Mouse (Mus musculus): ENCODE results near the gene Foxd3. TPM values are rescaled to one million over a fixed set of nuclear protein-coding genes. Genes with fewer than 3 reads are reported as not detected.

Gene Foxd3
- polyA plus RNA-seq, 1 experiment from 2014 or later: 5.6 TPM

DNA sequence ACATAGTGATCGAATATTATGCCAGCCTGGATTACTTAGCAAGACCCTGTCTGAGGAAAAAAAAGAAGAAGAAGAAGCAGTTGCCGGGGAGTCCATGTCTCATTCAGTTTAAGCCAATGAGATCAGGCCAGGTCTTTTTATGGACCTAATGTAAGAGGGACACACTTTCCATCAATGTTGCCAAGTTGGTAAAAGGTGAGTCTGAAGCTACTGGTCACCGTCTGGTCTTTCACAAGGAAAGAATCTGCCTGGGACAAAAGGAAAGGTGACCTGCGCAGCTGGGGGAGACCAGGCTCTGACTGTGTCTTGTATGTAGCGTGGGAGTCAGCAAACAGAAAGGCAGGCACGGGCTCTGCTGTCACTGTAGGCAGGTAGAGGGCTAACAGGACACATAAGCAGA is 27.8 kb downstream of the Foxd3 start:
- WGBS: 93% methylated on average over 6 of the region's 6 CpGs
- no peak overlapping the region for H3K27ac ChIP-seq (ENCODE audit: low read depth, low read length)
- no peak for ATAC-seq (ENCODE audit: insufficient read depth, low FRiP score, low TSS enrichment)

DNA sequence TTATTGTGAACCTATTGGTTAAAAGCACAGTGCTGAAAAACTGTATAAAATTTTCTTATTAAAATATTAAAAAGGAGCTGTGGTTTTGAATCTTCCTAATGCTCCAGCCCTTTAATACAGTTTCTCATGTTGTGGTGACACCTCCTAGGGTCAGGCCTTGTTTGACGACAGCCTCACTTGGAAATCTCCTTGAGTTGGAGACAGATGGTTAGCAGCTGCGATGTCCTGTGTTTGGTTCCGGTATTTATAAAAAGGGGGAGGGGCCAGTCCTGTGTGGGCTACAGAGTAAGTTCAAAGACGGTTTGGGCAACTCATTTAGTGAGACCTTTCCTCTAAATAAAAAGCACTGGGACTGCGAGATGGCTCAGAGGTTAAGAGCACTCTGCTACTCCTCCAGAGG is 30.2 kb downstream of the Foxd3 start:
- 51% methylated on average over 5 of the region's 5 CpGs for WGBS

More for the DNA sequence above, 27.8 kb downstream of the Foxd3 start:
- no peaks in the 10 kb centered on the region for H3K9me3 ChIP-seq (ENCODE audit: control insufficient read depth, low read length)
- DNase-seq (ENCODE audit: low spot score): no peak
- H3K27me3 ChIP-seq (ENCODE audit: control insufficient read depth, insufficient read depth, low read length): no peaks in the 10 kb centered on the region
- no peak overlapping the region for H3K9ac ChIP-seq (ENCODE audit: low read length)
- H3K36me3 ChIP-seq (ENCODE audit: control insufficient read depth, insufficient read depth, low read length): no peaks in the 10 kb centered on the region
- no peaks in the 10 kb centered on the region for H3K4me1 ChIP-seq (ENCODE audit: control insufficient read depth, insufficient read depth, low read length)
- no peak overlapping the region for H3K4me2 ChIP-seq (ENCODE audit: low read depth)
- no peak overlapping the region for H3K4me3 ChIP-seq (ENCODE audit: low read depth, low read length)

More for the DNA sequence above, 30.2 kb downstream of the Foxd3 start:
- no peak for DNase-seq (ENCODE audit: low spot score)
- Histone ChIP-seq H3K27ac (ENCODE audit: low read depth, low read length) (no peak overlapping the region), H3K9me3 (ENCODE audit: control insufficient read depth, low read length) (no peaks in the 10 kb centered on the region), H3K36me3 (ENCODE audit: control insufficient read depth, insufficient read depth, low read length) (no peaks in the 10 kb centered on the region), H3K4me1 (ENCODE audit: control insufficient read depth, insufficient read depth, low read length) (no peaks in the 10 kb centered on the region), H3K4me3 (ENCODE audit: low read depth, low read length) (no peak overlapping the region), H3K27me3 (ENCODE audit: control insufficient read depth, insufficient read depth, low read length) (no peaks in the 10 kb centered on the region), H3K9ac (ENCODE audit: low read length) (no peak overlapping the region), H3K4me2 (ENCODE audit: low read depth) (no peak overlapping the region)
- ATAC-seq (ENCODE audit: insufficient read depth, low FRiP score, low TSS enrichment): no peak

Small RNA genes within 50 kb of the gene (microRNA-seq; reads per million reads assigned to microRNA genes)
- not detected for gene Gm23366

Other genes starting within 250 kb of the Foxd3 start
- gene Alg6, start 59.4 kb downstream of the Foxd3 start, polyA plus RNA-seq (2014; fragmentation: Nextera tagmentation; extraction: Ambion mirVana): 16.4 and 17.4 TPM in 2 replicates
- 19.7 and 23.5 TPM in 2 replicates for gene Efcab7, start 172.9 kb downstream of the Foxd3 start, polyA plus RNA-seq (2014; fragmentation: Nextera tagmentation; extraction: Ambion mirVana)